Mouse (Mus musculus): Measurements from ENCODE around the gene Rai1. TPM values are rescaled to one million over a fixed set of nuclear protein-coding genes. Genes with fewer than 3 reads are reported as not detected.

Gene Rai1
- 33.0 and 67.6 TPM in 2 replicates for polyA plus RNA-seq (2012; rRNA removed; ENCODE audit: low replicate concordance)

DNA sequence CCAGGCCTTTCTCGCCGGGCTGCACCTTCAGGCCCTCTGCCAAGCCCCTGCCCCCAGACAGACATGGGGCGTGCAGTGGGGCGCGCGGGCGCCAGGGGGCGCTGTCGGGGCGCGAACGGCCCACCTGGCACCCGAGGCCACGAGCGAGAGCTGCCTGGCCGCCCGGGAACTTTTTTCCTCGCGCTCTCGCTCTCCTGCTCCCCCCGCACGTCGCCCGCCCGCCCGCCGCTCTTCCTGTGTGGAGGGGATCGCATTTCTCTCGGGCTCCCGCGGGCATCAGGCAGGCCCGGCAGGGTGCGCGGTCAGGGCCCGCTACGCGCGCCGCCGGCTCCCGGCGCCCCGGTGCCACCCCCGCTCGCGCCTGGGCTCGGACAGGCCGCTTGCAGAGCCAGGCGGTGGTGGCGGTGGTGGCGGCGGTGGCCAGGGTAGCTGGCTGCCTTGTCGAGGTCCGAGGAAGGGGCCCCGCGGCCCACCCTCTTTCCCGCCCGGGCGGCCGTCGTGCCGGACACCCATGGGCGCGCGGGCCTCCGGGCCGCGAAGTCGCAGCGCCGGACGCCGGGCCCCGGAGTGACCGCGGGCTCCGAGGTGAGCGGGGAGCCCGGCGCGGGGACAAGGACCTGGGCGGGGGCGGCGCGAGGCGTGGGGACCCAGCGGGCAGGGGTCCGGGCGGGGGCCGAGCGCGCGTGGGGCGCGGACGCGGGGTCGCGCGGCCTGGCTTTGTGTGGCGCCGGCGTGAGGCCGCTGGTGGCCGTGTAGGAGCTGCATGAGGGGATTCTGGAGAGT lies at the start of gene Rai1:
Rai1 (plus strand) TSS at position 204 of the 783 bp plus-strand sequence.

DNA sequence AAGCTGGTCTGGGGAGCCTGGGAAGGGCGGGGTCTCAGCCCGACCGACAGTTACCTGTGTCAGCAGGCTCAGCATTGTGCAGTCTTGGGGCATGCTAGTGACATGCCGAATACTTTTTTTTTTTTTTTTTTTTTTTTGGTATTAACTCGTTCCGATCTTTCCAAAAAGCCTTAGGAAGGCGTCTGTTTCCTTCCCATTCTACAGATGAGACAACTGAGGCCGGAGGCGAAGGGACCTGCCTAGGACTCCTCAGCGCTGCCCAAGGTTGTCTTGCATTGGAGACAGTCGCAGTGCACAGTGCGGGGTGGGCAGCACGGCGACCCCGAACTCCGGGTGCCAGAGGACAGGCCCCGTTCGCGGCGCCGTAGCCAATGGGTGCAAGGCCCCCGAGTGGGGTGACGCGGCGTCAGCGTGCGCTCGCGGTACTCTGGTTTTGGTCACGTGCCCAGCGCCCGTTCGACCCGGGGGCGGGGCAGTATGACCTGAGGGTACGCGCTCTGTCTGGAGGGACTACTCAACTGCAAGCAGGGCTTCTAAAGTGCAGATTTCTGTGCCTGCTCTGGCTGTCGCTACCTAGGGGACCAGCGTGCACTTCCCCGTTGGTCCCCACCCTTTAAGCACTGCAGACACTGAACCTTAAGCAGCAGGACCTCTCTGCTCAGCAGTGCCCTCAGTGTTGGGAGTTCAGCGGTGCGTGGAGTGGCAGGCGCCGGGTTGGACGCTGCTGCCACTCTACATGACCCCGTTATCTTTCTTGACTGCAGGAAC lies 117.8 kb downstream of the Rai1 start, which contains the start of gene Srebf1:
Srebf1 (minus strand) TSS at position 113 of the 768 bp plus-strand sequence.

Other genes with a start within 250 kb of the Rai1 start
- 18.9 and 27.8 TPM in 2 replicates for gene Med9, start 156.8 kb upstream of the Rai1 start, polyA plus RNA-seq (2012; rRNA removed; ENCODE audit: low replicate concordance)
- gene Rasd1, start 140.1 kb upstream of the Rai1 start, polyA plus RNA-seq (2012; rRNA removed; ENCODE audit: low replicate concordance): 49.5 and 62.0 TPM in 2 replicates
- gene Pemt, start 58.5 kb upstream of the Rai1 start, polyA plus RNA-seq (2012; rRNA removed; ENCODE audit: low replicate concordance): 20.3 and 30.7 TPM in 2 replicates
- 774 and 1,174 TPM in 2 replicates for gene Srebf1, start 117.6 kb downstream of the Rai1 start, polyA plus RNA-seq (2012; rRNA removed; ENCODE audit: low replicate concordance)
- 84.4 and 85.5 TPM in 2 replicates for gene Tom1l2, start 247.9 kb downstream of the Rai1 start, polyA plus RNA-seq (2012; rRNA removed; ENCODE audit: low replicate concordance)
- 0.29 and 2.2 TPM in 2 replicates for gene Drc3, start 248.3 kb downstream of the Rai1 start, polyA plus RNA-seq (2012; rRNA removed; ENCODE audit: low replicate concordance)